Mouse (Mus musculus) urinary bladder, postnatal 25 days (tissue): ENCODE measurements around the gene Rtn4ip1.

Experiments used
- DNase-seq: peaks from one replicate; pipeline ENCODE4 v3.0.0; 2022; ENCODE audit warnings: low spot score

Gene Rtn4ip1

DNA sequence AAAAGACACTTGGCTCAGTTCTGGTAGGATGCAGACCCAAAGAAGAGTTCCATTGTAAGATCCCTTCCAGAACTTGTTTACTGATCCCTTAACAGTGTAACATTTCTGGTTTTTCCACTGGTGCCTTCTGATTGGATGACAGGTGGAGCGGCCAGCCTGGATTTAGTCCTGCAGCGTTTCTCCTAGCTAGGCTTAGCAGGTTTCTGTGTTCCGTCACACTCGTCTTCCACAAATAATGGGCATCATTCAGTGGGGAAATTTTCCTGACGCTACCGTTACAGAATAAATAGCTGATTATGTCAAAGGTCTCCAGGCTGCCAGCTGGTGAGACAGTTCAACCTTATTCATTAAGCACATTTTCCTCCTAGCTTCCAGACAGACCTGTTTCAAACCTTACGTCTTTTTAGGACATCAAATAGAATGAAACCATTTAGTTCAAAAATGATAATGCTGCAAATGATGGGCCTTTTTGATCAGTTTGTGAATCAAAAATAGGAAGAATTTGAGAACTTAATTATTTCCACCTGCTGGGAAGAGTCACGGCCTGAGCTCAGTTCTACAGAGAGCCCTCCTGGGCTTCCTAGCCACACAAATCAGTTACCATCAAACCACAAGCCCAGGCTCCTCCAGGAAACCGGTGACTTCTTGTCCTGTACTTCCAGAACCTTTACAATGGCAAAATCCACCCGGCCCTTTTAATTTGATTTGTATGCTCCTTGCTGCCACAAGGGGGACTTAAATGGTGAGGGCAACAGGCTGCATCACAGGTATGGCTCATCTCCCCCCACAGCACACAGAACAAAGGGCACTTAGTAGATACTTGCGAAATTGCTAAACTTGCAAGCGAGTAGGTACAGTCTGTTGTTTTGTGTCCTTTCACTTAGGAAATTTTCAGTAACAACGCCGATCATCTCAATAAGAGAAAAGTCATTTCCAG, 100.7 kb downstream of the Rtn4ip1 start:
- DNase-seq, result no peak

- no peak for DNase-seq
These were observed 101.5 kb downstream of the Rtn4ip1 start for GRCm38 (mm10) chr10:44002995-44003524.

DNA sequence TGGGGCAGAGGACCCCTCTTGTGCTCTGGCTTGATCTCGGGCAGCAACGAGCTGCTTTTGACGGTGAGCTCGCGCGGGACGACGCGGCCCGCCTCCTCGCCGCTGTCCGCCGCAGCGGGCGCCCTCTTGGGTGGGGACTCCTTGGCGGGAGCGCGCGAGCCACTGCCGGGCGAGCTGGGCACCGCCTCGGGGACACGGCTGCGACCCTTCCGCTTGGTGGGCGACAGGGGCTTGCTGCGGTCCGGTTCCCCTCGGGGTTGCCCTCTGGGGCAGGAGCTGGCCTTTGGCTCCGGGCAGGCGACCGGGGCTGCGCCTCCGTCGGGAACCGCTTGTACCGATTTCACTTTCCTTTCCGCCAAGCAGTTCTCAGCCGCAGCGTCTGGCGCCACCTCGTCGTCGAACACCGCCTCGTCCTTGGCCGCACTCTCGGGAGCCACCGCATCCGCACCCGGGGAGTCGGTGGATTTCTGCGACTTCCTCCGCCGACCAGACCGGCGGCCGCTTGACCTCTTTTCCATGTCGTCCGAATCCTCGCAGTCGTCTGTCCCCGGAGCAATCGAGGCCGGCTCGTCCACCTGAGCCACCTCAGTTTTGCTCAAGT, 102.0 kb downstream of the Rtn4ip1 start:
- DNase-seq, result peak; percentile 54

DNA sequence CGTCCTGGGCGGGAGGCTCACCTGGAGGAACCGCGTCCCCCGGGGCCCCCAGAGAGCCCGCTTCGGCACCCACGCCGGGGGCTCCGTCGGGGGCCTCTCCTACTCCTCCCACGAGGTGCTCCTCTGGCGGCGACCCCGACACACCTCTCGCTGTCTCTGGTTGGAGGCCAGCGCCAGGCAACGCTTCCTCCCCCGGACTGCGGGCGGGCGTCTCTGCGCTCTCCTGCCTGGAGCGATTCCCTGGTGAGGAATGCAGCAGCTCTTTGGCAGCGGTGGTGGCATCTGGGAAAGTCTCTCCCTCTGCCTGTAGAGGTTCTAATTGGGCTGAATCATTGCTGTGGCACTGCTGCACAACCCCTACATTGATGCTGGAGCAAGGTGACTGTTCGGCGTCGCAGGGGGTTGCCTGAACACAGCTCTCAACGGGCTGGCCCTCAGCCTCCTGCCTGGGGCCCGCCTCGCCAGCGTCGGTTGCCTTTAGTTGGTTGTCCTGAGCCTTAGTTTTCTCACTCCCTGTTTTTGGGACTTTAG, 102.7 kb downstream of the Rtn4ip1 start:
- DNase-seq, result no peak

DNA sequence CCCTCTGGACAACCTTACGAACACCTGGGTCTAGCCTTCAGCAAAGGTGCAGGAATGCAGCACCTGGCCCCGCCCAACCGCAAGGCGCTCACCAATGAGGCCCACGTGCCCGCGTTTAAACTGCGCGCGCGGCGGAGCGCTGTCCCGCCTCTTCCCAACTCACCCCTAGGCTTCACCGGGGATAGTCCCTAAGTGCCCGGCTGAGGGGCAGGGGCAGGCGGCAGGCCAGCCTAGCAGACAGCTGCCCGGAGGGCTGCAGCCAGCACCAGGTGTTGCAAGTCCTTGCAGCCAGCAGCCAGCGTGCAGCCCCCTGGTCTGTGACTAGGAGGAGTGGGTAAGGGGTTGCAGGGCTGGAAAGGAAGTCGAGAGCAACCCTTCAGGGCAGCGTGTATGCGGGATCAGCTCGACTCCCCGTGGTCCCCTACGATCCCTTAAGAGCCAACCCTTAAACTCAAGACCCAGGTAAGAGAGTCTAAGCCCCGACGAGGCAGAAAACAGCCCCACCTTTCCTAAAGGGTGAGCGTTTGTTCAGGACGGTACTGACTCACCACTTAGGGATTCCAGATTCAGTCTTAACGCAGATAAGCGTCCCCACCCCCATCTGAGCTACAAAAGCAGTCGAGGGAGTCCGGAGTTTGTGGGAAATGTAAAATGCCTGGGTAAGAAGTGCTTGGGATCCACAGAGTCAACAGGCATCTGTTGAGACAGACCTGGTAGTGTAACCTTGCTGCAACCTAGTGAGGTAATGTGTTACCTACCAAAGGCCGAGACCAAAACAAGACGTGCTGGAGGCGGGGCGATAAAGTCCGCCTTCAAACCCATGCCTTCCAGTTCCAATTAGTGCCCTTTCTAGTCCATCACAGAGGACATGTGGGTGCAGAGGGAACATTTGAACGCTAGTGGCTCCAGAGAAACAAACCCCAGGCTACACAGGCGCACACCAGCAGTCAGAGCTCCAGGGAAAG, 104.4 kb downstream of the Rtn4ip1 start:
- DNase-seq, result peak; percentile 53
